Mouse (Mus musculus) large intestine, adult 2 months (tissue): ENCODE measurements around the gene Chst15. TPM values are rescaled to one million over a fixed set of nuclear protein-coding genes. Genes with fewer than 3 reads are reported as not detected.

ENCODE experiments used
- DNase-seq: peaks from one replicate; pipeline ENCODE4 v3.0.0-alpha.2; 2012; ENCODE audit warnings: low read depth, low spot score
- WGBS: fragments of 180-500 bp; shearing (Covaris S2); methylation state at CpG from one replicate; pipeline ENCODE4 v1.1.7; 2018; 5-methylcytosine and 5-hydroxymethylcytosine counted together
- polyA plus RNA-seq: library from polyadenylated mRNA; depleted of rRNA; stranded (reverse); fragments of >200 nt; gene quantifications from 2 replicates; pipeline ENCODE4 v1.2.3, GENCODE M21; 2012; rRNA removed

Gene Chst15
- polyA plus RNA-seq, 1 experiment, result 6.4 TPM

DNA sequence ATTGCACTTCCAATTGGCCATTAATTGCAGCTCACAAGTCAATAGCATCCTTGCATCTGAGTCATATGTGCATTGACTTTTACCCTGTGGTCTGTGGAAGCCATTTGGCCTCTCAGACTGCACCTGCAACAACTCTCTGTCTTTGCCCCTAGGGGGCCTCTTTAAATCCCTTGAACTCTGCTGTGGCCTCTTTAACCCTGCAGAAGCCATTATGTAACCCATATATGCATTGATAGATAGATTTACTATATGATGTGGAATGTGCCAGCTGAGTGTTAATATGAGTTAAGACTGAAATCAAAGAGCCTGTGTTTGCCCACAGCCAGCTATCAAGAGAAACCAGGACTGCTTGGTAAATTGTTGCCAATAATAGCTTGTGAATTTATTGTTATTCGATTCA is 118.2 kb downstream of the Chst15 start:
- 83% methylated on average over 1 of the region's 1 CpGs for WGBS
- DNase-seq, result no peak

GRCm38 (mm10) chr7:132197817-132198475 is 119.1 kb downstream of the Chst15 start:
- DNase-seq, result no peak
- 48% methylated on average over 7 of the region's 7 CpGs for WGBS

DNA sequence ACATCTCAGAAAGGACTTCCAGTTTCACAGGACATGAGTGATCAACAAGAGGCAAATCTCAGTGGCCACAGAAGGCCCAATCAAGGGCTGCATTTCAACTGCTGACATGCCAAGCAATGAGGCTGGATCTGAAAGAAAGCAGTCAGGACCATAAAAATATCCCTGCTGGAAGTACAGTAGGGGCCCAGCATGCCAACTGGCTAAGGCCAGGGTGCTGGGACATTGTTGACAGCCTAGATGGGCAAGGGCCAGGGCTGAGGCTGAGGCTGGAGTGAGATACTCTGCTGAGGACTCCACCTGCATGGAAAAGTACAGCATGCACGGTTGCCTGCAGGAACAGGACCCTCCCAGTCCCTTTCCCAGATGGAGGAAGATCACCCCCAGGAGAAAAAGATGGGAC is 120.4 kb downstream of the Chst15 start:
- 88% methylated on average over 1 of the region's 1 CpGs for whole genome bisulfite sequencing
- no peak for DNase-seq

DNA sequence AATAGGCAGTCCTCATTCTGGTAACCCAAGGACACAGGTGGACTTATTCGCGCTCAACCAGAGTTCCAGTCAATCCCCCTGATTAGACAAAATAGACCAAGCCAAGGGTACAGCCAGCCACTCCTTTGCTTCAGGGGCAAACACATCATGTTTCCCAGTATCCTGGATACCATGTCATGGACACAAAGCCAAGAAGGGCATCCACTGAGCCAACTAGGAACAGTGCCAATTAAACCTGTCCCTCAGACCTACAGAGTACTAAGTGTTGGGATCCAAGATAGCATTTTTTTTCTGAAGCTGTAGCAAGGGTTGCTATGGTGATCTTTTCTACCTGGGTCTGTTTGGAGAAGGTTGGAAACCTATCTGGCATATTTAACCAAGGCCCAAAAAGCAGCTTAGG is 123.4 kb downstream of the Chst15 start:
- DNase-seq, result no peak
- WGBS, result 95% methylated on average over 2 of the region's 2 CpGs

DNA sequence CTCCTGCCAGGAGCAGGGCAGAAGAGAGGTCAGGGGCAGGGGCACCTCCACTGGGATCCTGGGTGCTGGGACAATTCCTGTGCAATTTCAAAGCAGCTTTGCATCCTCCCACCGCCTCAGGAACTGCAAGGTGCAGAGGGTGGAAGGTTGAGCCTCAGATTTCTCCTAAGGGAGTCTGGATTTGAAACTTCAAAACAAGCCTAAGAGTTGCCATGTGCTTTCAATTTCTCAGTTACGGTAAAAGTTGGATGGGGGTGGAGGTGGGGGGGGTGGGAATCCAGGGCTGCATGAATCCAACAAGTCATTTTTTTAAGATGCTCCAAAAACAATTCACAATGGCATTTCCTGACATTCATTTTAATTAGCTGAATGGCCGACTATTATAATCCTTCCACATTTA is 129.6 kb downstream of the Chst15 start:
- DNase-seq, result no peak
- WGBS, result 66% methylated on average over 3 of the region's 3 CpGs

Other genes with a start within 250 kb of the Chst15 start
- gene Cpxm2, start 162.5 kb downstream of the Chst15 start, polyA plus RNA-seq, result 4.3 and 5.0 TPM in 2 replicates